Mouse (Mus musculus): ENCODE data around the gene Fstl1.

GRCm38 (mm10) chr16:37729381-37730150 lies 47.1 kb upstream of the Fstl1 start:
- TF ChIP-seq EP300 (IDR thresholded peaks at IDR 0.05; ENCODE audit: low read depth), result no peak
- TF ChIP-seq CTCF (IDR thresholded peaks at IDR 0.05; ENCODE audit: low read depth), result no peak

Measured in liver, postnatal 0 days (tissue).